Mouse (Mus musculus) gastrocnemius, postnatal 25 days (tissue): ENCODE data around the gene Repin1. TPM values are rescaled to one million over a fixed set of nuclear protein-coding genes. Genes with fewer than 3 reads are reported as not detected.

Experiments used
- DNase-seq: peaks from one replicate; pipeline ENCODE4 v3.0.0; 2022
- total RNA-seq, 2 experiments: library from RNA; stranded (reverse); gene quantifications; 1 replicate in 1 of 2; 2 replicates in 1 of 2; pipeline ENCODE4 v1.2.3; 2021

Repin1 gene
- total RNA-seq, 2 experiments from 2014 or later = 21.0 to 23.0 TPM

GRCm38 (mm10) chr6:48626464-48626863 lies 32.8 kb downstream of the Repin1 start, which contains the start of gene AI854703:
TSS of gene AI854703 (plus strand) at chr6:48626764.
- DNase-seq = no peak

GRCm38 (mm10) chr6:48626984-48627383 lies 33.3 kb downstream of the Repin1 start:
- peak; percentile 35 for DNase-seq

GRCm38 (mm10) chr6:48627511-48627924 lies 33.8 kb downstream of the Repin1 start:
- no peak for DNase-seq

GRCm38 (mm10) chr6:48628377-48628776 lies 34.7 kb downstream of the Repin1 start:
- DNase-seq = no peak

- no peak for DNase-seq
These were observed 35.4 kb downstream of the Repin1 start for GRCm38 (mm10) chr6:48628808-48629660.

GRCm38 (mm10) chr6:48629661-48630034 lies 36.0 kb downstream of the Repin1 start:
- DNase-seq = no peak

GRCm38 (mm10) chr6:48630831-48631230 lies 37.1 kb downstream of the Repin1 start:
- DNase-seq = no peak

- DNase-seq = no peak
These were observed 41.4 kb downstream of the Repin1 start for GRCm38 (mm10) chr6:48635105-48635504.

GRCm38 (mm10) chr6:48636515-48636914 lies 42.8 kb downstream of the Repin1 start:
- no peak for DNase-seq

GRCm38 (mm10) chr6:48637811-48638500 lies 44.3 kb downstream of the Repin1 start:
- DNase-seq = no peak

GRCm38 (mm10) chr6:48638553-48638952 lies 44.9 kb downstream of the Repin1 start:
- no peak for DNase-seq

GRCm38 (mm10) chr6:48641391-48641790 lies 47.7 kb downstream of the Repin1 start:
- no peak for DNase-seq

GRCm38 (mm10) chr6:48642764-48643292 lies 49.1 kb downstream of the Repin1 start:
- DNase-seq = no peak

- peak; percentile 36 for DNase-seq
These were observed 52.1 kb downstream of the Repin1 start for GRCm38 (mm10) chr6:48645660-48646308.

GRCm38 (mm10) chr6:48646309-48646690 lies 52.6 kb downstream of the Repin1 start:
- no peak for DNase-seq

GRCm38 (mm10) chr6:48646995-48647394 lies 53.3 kb downstream of the Repin1 start, which contains the start of gene Gimap8:
TSS of gene Gimap8 (plus strand) at chr6:48647234.
- peak; percentile 39 for DNase-seq

GRCm38 (mm10) chr6:48647611-48648010 lies 53.9 kb downstream of the Repin1 start:
- DNase-seq = no peak

Other genes with a start within 250 kb of the Repin1 start
- 10 to 100 TPM; 14.5 to 15.9 TPM for gene Krba1, start 198.3 kb upstream of the Repin1 start, total RNA-seq
- gene Zfp467, start 148.1 kb upstream of the Repin1 start, total RNA-seq = 10 to 100 TPM; 22.4 to 34.1 TPM
- gene Sspo, start 145.7 kb upstream of the Repin1 start, total RNA-seq = under 1 TPM; 0.24 to 0.38 TPM
- 10 to 100 TPM; 43.0 to 45.0 TPM for gene Atp6v0e2, start 56.3 kb upstream of the Repin1 start, total RNA-seq
- gene Lrrc61, start 39.1 kb upstream of the Repin1 start, total RNA-seq = 10 to 100 TPM; 14.0 to 15.0 TPM
- 10 to 100 TPM; 19.7 to 35.5 TPM for gene Rarres2, start 21.1 kb upstream of the Repin1 start, total RNA-seq
- not detected for gene Gm45021, start 4.3 kb upstream of the Repin1 start, total RNA-seq
- gene Gm44965, start 58 bp downstream of the Repin1 start, total RNA-seq = 1 to 10 TPM in 1 of 2 experiments, not detected in 1; 1.5 TPM
- 1 to 10 TPM; 6.5 to 6.9 TPM for gene Zfp775, start 8.2 kb downstream of the Repin1 start, total RNA-seq
- under 1 TPM; 0.24 to 0.38 TPM for gene AI854703, start 32.9 kb downstream of the Repin1 start, total RNA-seq
- 1 to 10 TPM; 2.1 to 3.0 TPM for gene Gimap8, start 53.4 kb downstream of the Repin1 start, total RNA-seq
- under 1 TPM; 0.51 to 0.67 TPM for gene Gimap9, start 82.2 kb downstream of the Repin1 start, total RNA-seq
- 1 to 10 TPM; 5.1 to 7.7 TPM for gene Gimap4, start 90.7 kb downstream of the Repin1 start, total RNA-seq
- 10 to 100 TPM; 10.7 to 11.5 TPM for gene Gimap6, start 114.3 kb downstream of the Repin1 start, total RNA-seq
- not detected for gene Gm28053, start 124.7 kb downstream of the Repin1 start, total RNA-seq
- gene Gimap7, start 124.7 kb downstream of the Repin1 start, total RNA-seq = not detected
- 1 to 10 TPM; 2.5 to 5.0 TPM for gene Gimap1, start 145.2 kb downstream of the Repin1 start, total RNA-seq
- 1 to 10 TPM; 1.6 to 3.3 TPM for gene Gimap5, start 152.3 kb downstream of the Repin1 start, total RNA-seq
- under 1 TPM in 1 of 2 experiments, not detected in 1; 0.32 TPM for gene Gimap3, start 177.0 kb downstream of the Repin1 start, total RNA-seq
- gene Tmem176a, start 247.0 kb downstream of the Repin1 start, total RNA-seq = 1 to 10 TPM; 4.3 to 4.9 TPM
- 10 to 100 TPM; 11.4 to 15.2 TPM for gene Tmem176b, start 247.6 kb downstream of the Repin1 start, total RNA-seq